Mouse (Mus musculus) central nervous system, embryonic 18 days (tissue): ENCODE measurements around the gene Zfp428. TPM values are rescaled to one million over a fixed set of nuclear protein-coding genes. Genes with fewer than 3 reads are reported as not detected.

ENCODE experiments used
- polyA plus RNA-seq: library from polyadenylated mRNA; depleted of rRNA; stranded (reverse); fragments of >200 nt; gene quantifications from 2 replicates; pipeline ENCODE4 v1.2.3, GENCODE M21; 2012; rRNA removed

Zfp428 gene
- 251 and 296 TPM in 2 replicates for polyA plus RNA-seq

DNA sequence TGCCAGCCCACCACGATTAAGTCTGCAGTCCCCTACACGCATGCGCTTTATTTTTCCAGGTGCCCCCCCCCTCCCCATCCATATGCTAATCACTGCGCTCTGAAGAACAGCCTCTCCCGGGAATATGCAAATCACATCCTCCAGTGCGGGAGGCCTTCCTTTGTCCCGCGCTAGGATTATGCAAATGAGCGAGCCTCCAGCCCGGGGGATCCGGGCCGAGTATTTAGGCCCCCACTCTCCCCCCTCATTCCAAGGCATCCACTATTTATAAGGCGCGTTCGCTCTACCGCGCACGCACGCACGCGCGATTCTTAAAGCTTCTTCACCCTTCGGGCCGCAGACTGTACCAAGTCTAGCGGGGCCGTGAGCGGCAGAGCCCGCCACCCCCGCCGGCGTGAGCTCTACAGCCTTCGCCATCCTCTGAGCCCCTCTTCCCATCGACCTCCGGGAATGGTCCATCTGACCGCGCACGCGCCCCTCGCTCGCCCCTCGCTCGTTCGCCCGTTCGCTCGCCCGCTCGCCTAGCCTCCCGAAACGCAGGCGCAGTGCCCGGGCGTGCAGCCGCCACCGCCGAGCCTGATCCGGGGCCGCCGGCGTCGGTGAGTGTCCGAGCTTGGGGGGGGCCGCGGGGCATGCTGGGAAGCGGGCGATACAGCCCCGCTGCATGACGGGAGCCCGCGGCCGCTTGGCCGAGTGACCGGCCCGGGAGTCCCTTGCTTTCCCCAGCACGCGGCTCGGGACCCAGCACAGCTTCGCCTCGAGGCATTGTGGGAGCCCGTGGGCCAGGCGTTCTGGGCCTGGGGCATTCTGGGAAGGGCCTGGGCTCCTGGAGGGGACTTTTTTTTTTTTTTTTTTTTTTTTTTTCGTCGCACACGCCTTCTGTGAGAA is at the start of gene Zfp428:
Zfp428 (plus strand) TSS at position 169 of the 888 bp plus-strand sequence.

DNA sequence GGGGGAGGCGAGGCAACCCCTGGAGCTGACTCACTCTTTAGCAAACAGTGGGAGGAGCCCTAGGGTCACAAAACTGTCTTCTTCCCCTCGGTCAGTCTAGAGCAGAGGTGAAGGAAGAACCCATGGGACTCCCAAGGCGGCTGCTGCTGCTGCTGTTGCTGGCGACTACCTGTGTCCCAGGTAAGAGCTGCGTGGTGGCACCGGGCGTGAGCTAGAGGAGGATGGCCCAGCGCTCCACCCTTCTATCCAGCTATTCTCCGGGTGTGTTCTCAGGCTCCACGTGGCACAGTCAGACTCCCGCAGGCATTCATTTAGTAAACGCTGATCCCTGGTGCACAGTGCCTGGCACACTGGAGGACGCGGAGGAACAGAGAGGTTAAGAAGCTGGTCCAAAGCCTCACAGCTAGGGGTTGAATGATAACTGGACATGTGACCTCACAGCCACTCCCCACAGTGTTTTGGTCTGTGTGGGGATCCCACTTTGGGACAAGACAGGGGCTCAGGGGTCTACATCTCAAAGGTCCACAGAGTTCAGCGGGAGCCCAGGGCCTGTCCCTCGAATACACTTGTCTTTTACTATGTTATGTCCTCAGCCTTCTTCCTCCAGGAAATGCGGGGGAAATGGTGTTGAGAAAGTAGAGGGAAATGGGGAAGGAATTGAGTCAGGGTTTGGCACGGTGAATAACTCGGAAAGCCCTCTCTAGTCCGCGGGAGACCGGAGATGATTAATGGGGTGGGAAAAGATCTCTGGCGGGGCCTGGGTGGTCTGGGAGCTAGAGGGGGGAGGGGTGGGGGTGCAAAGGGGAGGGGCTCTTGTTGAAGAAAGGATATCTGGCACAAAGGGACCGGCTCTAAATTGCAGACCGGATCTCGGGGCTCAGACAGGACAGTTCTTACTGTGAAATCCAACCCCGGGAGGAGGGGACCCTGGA is 44.2 kb upstream of the Zfp428 start, which contains the start of gene Plaur:
Plaur (plus strand) TSS at position 97 of the 932 bp plus-strand sequence.

DNA sequence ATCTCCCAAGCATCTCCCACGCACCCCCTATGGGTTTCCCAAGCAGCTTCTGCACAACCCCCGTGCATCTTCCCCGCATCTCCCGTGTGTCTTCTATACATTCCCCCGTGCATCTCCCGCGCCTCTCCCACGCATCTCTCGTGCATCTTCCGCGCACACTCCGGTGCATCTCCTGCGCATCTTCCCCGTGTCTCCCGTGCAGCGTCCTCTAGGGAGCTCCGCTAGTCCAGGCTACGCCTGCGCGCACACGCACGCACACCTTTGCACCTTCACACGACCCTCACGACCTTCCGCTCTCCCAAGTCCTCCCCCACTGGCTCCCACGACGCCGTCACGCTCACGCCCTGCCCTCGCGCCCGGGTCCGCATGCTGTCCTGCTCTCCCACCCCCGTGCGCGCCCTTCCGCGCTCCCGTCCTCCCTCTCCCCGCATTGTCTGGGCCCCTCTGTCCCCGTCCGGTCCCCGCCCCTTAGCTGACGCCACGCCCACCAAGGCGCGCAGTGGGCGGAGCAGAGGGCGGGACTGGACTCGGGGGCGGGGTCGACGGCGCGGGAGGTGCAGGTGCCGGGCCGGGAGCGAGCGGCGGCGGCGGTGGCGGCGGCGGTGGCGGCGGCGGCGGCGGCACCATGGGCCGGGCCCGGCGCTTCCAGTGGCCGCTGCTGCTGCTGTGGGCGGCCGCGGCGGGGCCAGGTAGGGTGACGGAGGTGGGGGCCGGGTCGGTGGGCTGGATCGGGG is 25.2 kb upstream of the Zfp428 start, which contains the start of gene Cadm4:
Cadm4 (plus strand) TSS at position 550 of the 734 bp plus-strand sequence.

GRCm38 (mm10) chr7:24512355-24512754 is 5.5 kb downstream of the Zfp428 start, which contains the start of gene AC161166.1:
AC161166.1 (minus strand) TSS chr7:24512455.

GRCm38 (mm10) chr7:24530062-24530931 is 23.5 kb downstream of the Zfp428 start, which contains the start of gene Irgq:
Irgq (plus strand) TSS chr7:24530689.

DNA sequence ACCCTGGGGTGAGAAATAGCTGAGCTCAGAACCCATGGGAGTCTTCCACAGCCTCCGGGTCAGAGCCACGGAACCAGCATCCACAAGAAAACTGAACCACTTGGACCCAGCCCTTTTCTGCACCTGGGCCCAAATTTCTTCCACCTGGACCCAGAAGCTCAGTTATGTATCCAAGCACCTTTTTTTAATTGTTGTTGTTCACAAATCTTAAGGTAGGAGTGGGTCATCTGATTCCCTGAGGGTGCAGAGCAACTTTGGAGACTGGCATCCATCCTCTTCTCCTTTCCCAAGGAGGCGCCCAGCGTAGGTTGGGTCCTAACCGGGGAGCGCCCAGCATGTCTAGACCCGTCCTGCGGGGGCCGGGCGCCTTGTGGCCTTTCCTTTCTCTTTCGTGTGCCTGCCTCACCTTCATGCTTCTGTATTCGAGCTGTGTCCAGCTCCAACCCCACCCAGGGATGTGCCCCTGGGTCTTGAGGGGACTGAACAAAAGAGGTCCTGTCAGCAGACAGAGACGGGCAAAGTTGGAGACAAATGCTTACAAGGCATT is 39.3 kb downstream of the Zfp428 start, which contains the start of the genes Pinlyp and Xrcc1:
Pinlyp (minus strand) TSS at position 51 of the 547 bp plus-strand sequence.
Xrcc1 (plus strand) TSS at position 222 of the 547 bp plus-strand sequence.

Other genes starting within 250 kb of the Zfp428 start
- 8.3 and 8.5 TPM in 2 replicates for gene Zfp93, start 236.6 kb upstream of the Zfp428 start, polyA plus RNA-seq
- 38.1 and 39.7 TPM in 2 replicates for gene Zfp61, start 205.8 kb upstream of the Zfp428 start, polyA plus RNA-seq
- 24.7 and 24.9 TPM in 2 replicates for gene Zfp94, start 190.3 kb upstream of the Zfp428 start, polyA plus RNA-seq
- gene Tescl, start 173.1 kb upstream of the Zfp428 start, polyA plus RNA-seq: 0.13 and 0.32 TPM in 2 replicates
- 0.03 and 0.09 TPM in 2 replicates for gene Lypd5, start 157.8 kb upstream of the Zfp428 start, polyA plus RNA-seq
- gene Kcnn4, start 136.7 kb upstream of the Zfp428 start, polyA plus RNA-seq: 1.1 and 1.7 TPM in 2 replicates
- gene Smg9, start 107.4 kb upstream of the Zfp428 start, polyA plus RNA-seq: 51.8 and 59.2 TPM in 2 replicates
- gene Irgc1, start 54.7 kb upstream of the Zfp428 start, polyA plus RNA-seq: 0.03 TPM in 1 of 2 replicates, not detected in the other
- gene Plaur, start 44.5 kb upstream of the Zfp428 start, polyA plus RNA-seq: 2.1 and 2.9 TPM in 2 replicates
- gene Cadm4, start 25.0 kb upstream of the Zfp428 start, polyA plus RNA-seq: 224 and 262 TPM in 2 replicates
- not detected in 2 replicates for gene AC161166.1, start 5.4 kb downstream of the Zfp428 start, polyA plus RNA-seq
- gene Irgq, start 23.7 kb downstream of the Zfp428 start, polyA plus RNA-seq: 49.9 and 58.8 TPM in 2 replicates
- 0.35 and 0.45 TPM in 2 replicates for gene Pinlyp, start 39.1 kb downstream of the Zfp428 start, polyA plus RNA-seq
- gene Xrcc1, start 39.3 kb downstream of the Zfp428 start, polyA plus RNA-seq: 55.1 and 55.5 TPM in 2 replicates
- 25.1 and 27.8 TPM in 2 replicates for gene Ethe1, start 80.5 kb downstream of the Zfp428 start, polyA plus RNA-seq
- 6.4 and 9.3 TPM in 2 replicates for gene Zfp575, start 80.6 kb downstream of the Zfp428 start, polyA plus RNA-seq
- 0.12 and 0.34 TPM in 2 replicates for gene Phldb3, start 103.8 kb downstream of the Zfp428 start, polyA plus RNA-seq
- gene Lypd3, start 129.5 kb downstream of the Zfp428 start, polyA plus RNA-seq: 0.72 and 3.7 TPM in 2 replicates
- gene Tex101, start 169.7 kb downstream of the Zfp428 start, polyA plus RNA-seq: not detected in 2 replicates
- not detected in 2 replicates for gene BC049730, start 202.2 kb downstream of the Zfp428 start, polyA plus RNA-seq
- gene Gm4763, start 219.9 kb downstream of the Zfp428 start, polyA plus RNA-seq: not detected in 2 replicates